Mouse (Mus musculus): ENCODE data around the gene Stx18. TPM values are rescaled to one million over a fixed set of nuclear protein-coding genes. Genes with fewer than 3 reads are reported as not detected.

Gene Stx18
- polyA plus RNA-seq, 1 experiment from 2014 or later: 71.4 TPM

DNA sequence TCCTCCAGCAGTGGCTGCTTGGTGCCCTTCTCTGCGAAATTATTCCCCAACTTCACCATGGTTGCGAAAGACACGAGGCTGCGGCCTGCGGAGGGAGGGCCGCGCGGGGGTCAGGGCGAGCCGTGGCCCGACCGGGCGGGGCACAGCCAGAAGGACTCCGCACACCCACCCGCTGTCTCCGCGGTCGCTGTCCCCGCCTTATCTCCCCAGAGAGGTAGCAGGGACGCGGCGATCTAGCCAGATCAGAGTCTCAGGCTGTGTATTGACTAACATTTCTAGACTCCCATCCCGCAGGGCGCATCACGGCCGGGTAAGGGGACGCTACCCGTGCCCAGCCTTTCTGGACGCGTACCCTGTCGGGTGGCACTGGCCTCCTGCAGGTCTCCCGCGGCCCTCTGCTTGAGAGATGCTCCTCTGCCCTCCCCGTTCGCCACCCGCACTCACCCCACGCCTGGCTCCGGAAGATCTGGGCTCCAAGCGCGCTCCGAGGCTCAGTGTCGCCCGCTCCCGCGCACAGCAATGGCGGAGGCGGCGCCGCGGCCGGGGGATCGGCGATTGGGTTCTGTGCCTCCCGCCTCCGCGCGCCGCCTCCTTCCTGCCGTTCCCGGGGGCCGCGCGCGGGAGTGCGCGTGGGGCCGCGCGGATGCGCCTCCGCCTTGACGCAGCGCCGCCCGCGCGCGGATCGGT, 120.5 kb downstream of the Stx18 start:
- under 1% methylated on average over 71 of the region's 79 CpGs for WGBS
- Histone ChIP-seq H3K4me1 (ENCODE audit: control insufficient read depth, insufficient read depth, low read length) (no peaks in the 10 kb centered on the region; the same call in none of the 2 replicates), H3K9ac (replicated peaks; ENCODE audit: low read length) (peak overlapping the region; percentile 96), H3K9me3 (replicated peaks; ENCODE audit: control insufficient read depth, low read length) (no peaks in the 10 kb centered on the region), H3K27me3 (ENCODE audit: control insufficient read depth, insufficient read depth, low read length) (peaks cover 4% of the 10 kb centered on the region; the same call in 1 of the 2 replicates), H3K4me3 (ENCODE audit: low read depth, low read length) (peak overlapping the region; percentile 87), H3K27ac (replicated peaks; ENCODE audit: low read depth, low read length) (peak overlapping the region; percentile 59), H3K36me3 (replicated peaks; ENCODE audit: control insufficient read depth, insufficient read depth, low read depth, low read length) (peaks cover 22% of the 10 kb centered on the region), H3K4me2 (ENCODE audit: low read depth, low read length) (peak overlapping the region; percentile 84)
- peak; percentile 81 for DNase-seq (ENCODE audit: low spot score)
- peak; percentile 58 for ATAC-seq (replicated peaks; ENCODE audit: insufficient number of reproducible peaks, low FRiP score, low TSS enrichment, low read depth)

DNA sequence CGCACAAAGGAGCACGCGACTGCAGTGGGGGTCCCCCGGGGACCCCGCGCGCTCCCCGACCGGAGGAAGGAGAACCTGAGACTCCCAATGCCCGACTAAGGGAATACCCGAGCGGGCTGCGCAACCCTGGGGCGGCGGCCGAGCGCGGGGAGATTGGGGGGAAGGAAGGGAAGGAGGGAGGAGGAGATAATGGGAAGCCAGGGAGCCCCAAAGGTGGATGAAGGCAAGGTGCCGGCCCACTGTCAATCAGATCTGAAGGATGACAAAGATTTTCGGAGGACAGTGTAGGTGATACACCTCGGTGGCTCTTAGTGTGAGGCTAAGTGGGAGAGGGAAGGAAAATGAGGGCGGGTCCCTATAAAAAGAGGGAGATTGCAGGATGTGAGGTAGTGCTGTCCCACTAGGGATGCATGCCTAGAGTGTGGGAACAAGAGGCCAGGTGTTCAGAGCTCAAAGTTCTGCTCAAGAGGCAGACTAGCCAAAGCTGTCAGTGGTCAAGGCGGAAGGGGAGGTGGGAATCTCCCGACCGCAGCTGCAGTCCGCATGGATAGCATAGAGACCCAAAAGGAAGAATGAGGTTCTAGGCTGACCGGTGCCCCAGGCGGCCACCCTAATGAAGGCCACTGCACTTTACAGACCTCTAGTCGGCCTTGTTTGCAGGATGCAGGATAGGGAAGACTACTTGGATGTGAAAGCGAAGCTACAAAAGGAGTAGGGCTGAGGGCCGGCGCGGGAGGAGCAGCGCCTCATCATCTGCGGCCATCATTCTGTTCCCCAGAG, 121.3 kb downstream of the Stx18 start, which contains the start of gene Nsg1:
TSS of gene Nsg1 (minus strand) at position 274 of the 780 bp plus-strand sequence.
- H3K4me3 ChIP-seq (ENCODE audit: low read depth, low read length): peak within 1 kb of the TSS; percentile 87
- H3K9me3 ChIP-seq (replicated peaks; ENCODE audit: control insufficient read depth, low read length): no peaks in the 10 kb centered on the region
- WGBS: 9% methylated on average over 35 of the region's 35 CpGs
- H3K27me3 ChIP-seq (ENCODE audit: control insufficient read depth, insufficient read depth, low read length): peaks cover 4% of the 10 kb centered on the region; the same call in 1 of the 2 replicates
- H3K4me2 ChIP-seq (ENCODE audit: low read depth, low read length): peak within 1 kb of the TSS; percentile 84
- H3K4me1 ChIP-seq (ENCODE audit: control insufficient read depth, insufficient read depth, low read length): no peaks in the 10 kb centered on the region; the same call in none of the 2 replicates
- ATAC-seq (replicated peaks; ENCODE audit: insufficient number of reproducible peaks, low FRiP score, low TSS enrichment, low read depth) (peak; percentile 57), DNase-seq (ENCODE audit: low spot score) (peak; percentile 26)
- peak within 1 kb of the TSS; percentile 59 for H3K27ac ChIP-seq (replicated peaks; ENCODE audit: low read depth, low read length)
- H3K36me3 ChIP-seq (replicated peaks; ENCODE audit: control insufficient read depth, insufficient read depth, low read depth, low read length): peaks cover 14% of the 10 kb centered on the region
- peak within 1 kb of the TSS; percentile 96 for H3K9ac ChIP-seq (replicated peaks; ENCODE audit: low read length)

- Histone ChIP-seq H3K27ac (replicated peaks; ENCODE audit: low read depth, low read length) (no peak overlapping the region), H3K4me3 (ENCODE audit: low read depth, low read length) (no peak overlapping the region), H3K9ac (replicated peaks; ENCODE audit: low read length) (no peak overlapping the region), H3K9me3 (replicated peaks; ENCODE audit: control insufficient read depth, low read length) (no peaks in the 10 kb centered on the region), H3K4me2 (ENCODE audit: low read depth, low read length) (no peak overlapping the region), H3K27me3 (ENCODE audit: control insufficient read depth, insufficient read depth, low read length) (no peaks in the 10 kb centered on the region), H3K36me3 (replicated peaks; ENCODE audit: control insufficient read depth, insufficient read depth, low read depth, low read length) (no peaks in the 10 kb centered on the region), H3K4me1 (ENCODE audit: control insufficient read depth, insufficient read depth, low read length) (no peaks in the 10 kb centered on the region)
- DNase-seq (ENCODE audit: low spot score): no peak
- no peak for ATAC-seq (replicated peaks; ENCODE audit: insufficient number of reproducible peaks, low FRiP score, low TSS enrichment, low read depth)
- WGBS: 88% methylated on average over 11 of the region's 11 CpGs
These were observed 130.0 kb downstream of the Stx18 start for GRCm38 (mm10) chr5:38168497-38168896.

- H3K4me1 ChIP-seq (ENCODE audit: control insufficient read depth, insufficient read depth, low read length): no peaks in the 10 kb centered on the region
- H3K4me3 ChIP-seq (ENCODE audit: low read depth, low read length): no peak overlapping the region
- ATAC-seq (replicated peaks; ENCODE audit: insufficient number of reproducible peaks, low FRiP score, low TSS enrichment, low read depth) (no peak), DNase-seq (ENCODE audit: low spot score) (peak; percentile 52)
- no peaks in the 10 kb centered on the region for H3K27me3 ChIP-seq (ENCODE audit: control insufficient read depth, insufficient read depth, low read length)
- no peak overlapping the region for H3K27ac ChIP-seq (replicated peaks; ENCODE audit: low read depth, low read length)
- H3K9ac ChIP-seq (replicated peaks; ENCODE audit: low read length): no peak overlapping the region
- WGBS: 47% methylated on average over 5 of the region's 5 CpGs
- H3K36me3 ChIP-seq (replicated peaks; ENCODE audit: control insufficient read depth, insufficient read depth, low read depth, low read length): no peaks in the 10 kb centered on the region
- no peaks in the 10 kb centered on the region for H3K9me3 ChIP-seq (replicated peaks; ENCODE audit: control insufficient read depth, low read length)
- no peak overlapping the region for H3K4me2 ChIP-seq (ENCODE audit: low read depth, low read length)
These were observed 135.2 kb downstream of the Stx18 start for GRCm38 (mm10) chr5:38173766-38174165.

DNA sequence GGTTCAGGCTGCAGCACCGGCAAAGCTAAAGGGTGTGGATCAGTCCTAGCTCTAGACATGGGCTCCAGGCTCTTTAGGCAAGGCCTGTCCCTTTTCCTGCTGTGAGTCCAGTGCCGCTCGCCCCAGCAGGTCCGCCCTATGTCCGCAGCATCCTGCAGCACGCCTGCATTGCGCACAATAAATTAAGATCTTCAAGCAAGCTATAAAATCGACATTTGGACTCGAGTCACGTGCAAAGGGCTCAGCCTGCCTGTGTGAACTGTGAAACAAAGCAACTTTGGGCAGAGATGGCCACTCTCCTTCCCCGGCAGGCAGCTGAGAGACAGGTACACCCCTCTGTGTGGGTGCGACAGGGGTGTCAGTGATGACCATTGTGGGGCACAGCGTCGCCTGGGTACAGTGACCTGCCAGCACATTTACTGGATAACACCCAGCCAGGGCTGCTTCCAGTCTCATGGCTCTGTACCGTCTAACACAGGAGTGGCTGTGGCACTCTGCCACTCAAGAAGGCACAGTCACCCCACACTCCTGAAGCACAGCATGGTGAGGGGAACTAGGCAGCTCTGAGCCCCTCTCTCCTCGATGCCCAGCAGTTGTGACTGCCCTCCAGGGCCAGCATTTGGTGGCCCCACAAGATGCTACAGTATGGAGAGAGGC, 135.8 kb downstream of the Stx18 start:
- 84% methylated on average over 16 of the region's 16 CpGs for WGBS
- H3K4me3 ChIP-seq (ENCODE audit: low read depth, low read length): no peak overlapping the region
- no peaks in the 10 kb centered on the region for H3K27me3 ChIP-seq (ENCODE audit: control insufficient read depth, insufficient read depth, low read length)
- no peak for ATAC-seq (replicated peaks; ENCODE audit: insufficient number of reproducible peaks, low FRiP score, low TSS enrichment, low read depth)
- no peaks in the 10 kb centered on the region for H3K4me1 ChIP-seq (ENCODE audit: control insufficient read depth, insufficient read depth, low read length)
- H3K4me2 ChIP-seq (ENCODE audit: low read depth, low read length): no peak overlapping the region
- H3K36me3 ChIP-seq (replicated peaks; ENCODE audit: control insufficient read depth, insufficient read depth, low read depth, low read length): no peaks in the 10 kb centered on the region
- H3K27ac ChIP-seq (replicated peaks; ENCODE audit: low read depth, low read length): no peak overlapping the region
- DNase-seq (ENCODE audit: low spot score): no peak
- no peaks in the 10 kb centered on the region for H3K9me3 ChIP-seq (replicated peaks; ENCODE audit: control insufficient read depth, low read length)
- no peak overlapping the region for H3K9ac ChIP-seq (replicated peaks; ENCODE audit: low read length)

GRCm38 (mm10) chr5:38184688-38185285, 146.2 kb downstream of the Stx18 start:
- no peaks in the 10 kb centered on the region for H3K9me3 ChIP-seq (replicated peaks; ENCODE audit: control insufficient read depth, low read length)
- WGBS: 84% methylated on average over 6 of the region's 6 CpGs

DNA sequence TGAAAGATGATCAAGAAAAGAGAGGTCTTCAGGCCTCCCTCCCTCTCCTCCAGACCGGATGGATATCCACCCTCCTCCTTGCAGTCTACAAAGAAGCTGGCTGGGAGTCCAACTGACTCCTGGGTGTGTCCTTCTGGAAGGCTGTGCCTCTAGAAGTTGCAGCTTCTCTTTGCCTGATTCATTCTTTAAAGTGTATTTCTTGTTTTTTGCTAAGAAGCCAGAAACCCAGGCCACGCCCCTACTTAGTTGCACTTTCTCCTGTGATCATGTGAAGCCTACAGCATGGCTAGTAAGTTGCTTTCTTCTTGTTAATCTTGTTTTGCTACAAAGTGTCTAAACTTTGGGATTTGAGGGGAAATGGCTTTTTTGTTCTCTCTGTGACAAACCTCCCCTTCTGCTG, 148.5 kb downstream of the Stx18 start:
- no peak overlapping the region for H3K27ac ChIP-seq (replicated peaks; ENCODE audit: low read depth, low read length)
- DNase-seq (ENCODE audit: low spot score) (no peak), ATAC-seq (replicated peaks; ENCODE audit: insufficient number of reproducible peaks, low FRiP score, low TSS enrichment, low read depth) (no peak)
- no peak overlapping the region for H3K4me2 ChIP-seq (ENCODE audit: low read depth, low read length)
- no peaks in the 10 kb centered on the region for H3K4me1 ChIP-seq (ENCODE audit: control insufficient read depth, insufficient read depth, low read length)
- H3K9me3 ChIP-seq (replicated peaks; ENCODE audit: control insufficient read depth, low read length): no peaks in the 10 kb centered on the region
- WGBS: 85% methylated on average over 2 of the region's 2 CpGs
- H3K27me3 ChIP-seq (ENCODE audit: control insufficient read depth, insufficient read depth, low read length): no peaks in the 10 kb centered on the region
- no peaks in the 10 kb centered on the region for H3K36me3 ChIP-seq (replicated peaks; ENCODE audit: control insufficient read depth, insufficient read depth, low read depth, low read length)
- no peak overlapping the region for H3K4me3 ChIP-seq (ENCODE audit: low read depth, low read length)
- no peak overlapping the region for H3K9ac ChIP-seq (replicated peaks; ENCODE audit: low read length)

More at GRCm38 (mm10) chr5:38184688-38185285, 146.2 kb downstream of the Stx18 start:
- ATAC-seq (replicated peaks; ENCODE audit: insufficient number of reproducible peaks, low FRiP score, low TSS enrichment, low read depth) (no peak), DNase-seq (ENCODE audit: low spot score) (no peak)
- Histone ChIP-seq H3K4me3 (ENCODE audit: low read depth, low read length) (no peak overlapping the region), H3K27ac (replicated peaks; ENCODE audit: low read depth, low read length) (no peak overlapping the region), H3K4me2 (ENCODE audit: low read depth, low read length) (no peak overlapping the region), H3K27me3 (ENCODE audit: control insufficient read depth, insufficient read depth, low read length) (no peaks in the 10 kb centered on the region), H3K4me1 (ENCODE audit: control insufficient read depth, insufficient read depth, low read length) (no peaks in the 10 kb centered on the region), H3K9ac (replicated peaks; ENCODE audit: low read length) (no peak overlapping the region), H3K36me3 (replicated peaks; ENCODE audit: control insufficient read depth, insufficient read depth, low read depth, low read length) (no peaks in the 10 kb centered on the region)

All from embryonic facial prominence, embryonic 11.5 days (tissue).